Mouse (Mus musculus): ENCODE measurements around the gene St3gal2.
A peak's percentile ranks its signal among the peaks of the same experiment; 100 is the strongest.
"Not testable (repeated sequence)": the region's sequence is repeated elsewhere in the genome, so short reads cannot be mapped to it uniquely, and the experiment has no call there.

St3gal2 gene

GRCm38 (mm10) chr8:110897495-110897894 lies 22.2 kb upstream of the St3gal2 start:
- DNase-seq (ENCODE audit: low read depth, low spot score) = no peak
- Histone ChIP-seq H3K36me3 (ENCODE audit: control insufficient read depth, insufficient read depth, low read length, poor library complexity, severe bottlenecking) (no peaks in the 10 kb centered on the region), H3K27me3 (ENCODE audit: control insufficient read depth, insufficient read depth, low read length, poor library complexity, severe bottlenecking) (no peaks in the 10 kb centered on the region)

- no peak for DNase-seq (ENCODE audit: low read depth, low spot score)
- no peaks in the 10 kb centered on the region for H3K27me3 ChIP-seq (ENCODE audit: control insufficient read depth, insufficient read depth, low read length, poor library complexity, severe bottlenecking)
- no peaks in the 10 kb centered on the region for H3K36me3 ChIP-seq (ENCODE audit: control insufficient read depth, insufficient read depth, low read length, poor library complexity, severe bottlenecking)
These were observed 18.7 kb upstream of the St3gal2 start for GRCm38 (mm10) chr8:110901056-110901455.

- DNase-seq (ENCODE audit: low read depth, low spot score) = peak; percentile 74
- H3K36me3 ChIP-seq (ENCODE audit: control insufficient read depth, insufficient read depth, low read length, poor library complexity, severe bottlenecking) = no peaks in the 10 kb centered on the region
- H3K27me3 ChIP-seq (ENCODE audit: control insufficient read depth, insufficient read depth, low read length, poor library complexity, severe bottlenecking) = no peaks in the 10 kb centered on the region
These were observed 17.7 kb upstream of the St3gal2 start, which contains the start of gene Fuk for GRCm38 (mm10) chr8:110901839-110902578. Gene Fuk (minus strand): TSS chr8:110902488.

GRCm38 (mm10) chr8:110902579-110902965 lies 17.1 kb upstream of the St3gal2 start:
- Histone ChIP-seq H3K36me3 (ENCODE audit: control insufficient read depth, insufficient read depth, low read length, poor library complexity, severe bottlenecking) (no peaks in the 10 kb centered on the region), H3K27me3 (ENCODE audit: control insufficient read depth, insufficient read depth, low read length, poor library complexity, severe bottlenecking) (no peaks in the 10 kb centered on the region)
- no peak for DNase-seq (ENCODE audit: low read depth, low spot score)

- no peaks in the 10 kb centered on the region for H3K36me3 ChIP-seq (ENCODE audit: control insufficient read depth, insufficient read depth, low read length, poor library complexity, severe bottlenecking)
- no peaks in the 10 kb centered on the region for H3K27me3 ChIP-seq (ENCODE audit: control insufficient read depth, insufficient read depth, low read length, poor library complexity, severe bottlenecking)
- no peak for DNase-seq (ENCODE audit: low read depth, low spot score)
These were observed 14.3 kb upstream of the St3gal2 start for GRCm38 (mm10) chr8:110905404-110905803.

- DNase-seq (ENCODE audit: low read depth, low spot score) = no peak
These were observed 13.0 kb upstream of the St3gal2 start for GRCm38 (mm10) chr8:110906682-110907081.

GRCm38 (mm10) chr8:110909850-110910249 lies 9.9 kb upstream of the St3gal2 start:
- not testable (repeated sequence) for H3K27me3 ChIP-seq (ENCODE audit: control insufficient read depth, insufficient read depth, low read length, poor library complexity, severe bottlenecking); DNase-seq (ENCODE audit: low read depth, low spot score); H3K36me3 ChIP-seq (ENCODE audit: control insufficient read depth, insufficient read depth, low read length, poor library complexity, severe bottlenecking)

More at GRCm38 (mm10) chr8:110906682-110907081, 13.0 kb upstream of the St3gal2 start:
- Histone ChIP-seq H3K27me3 (ENCODE audit: control insufficient read depth, insufficient read depth, low read length, poor library complexity, severe bottlenecking) (no peaks in the 10 kb centered on the region), H3K36me3 (ENCODE audit: control insufficient read depth, insufficient read depth, low read length, poor library complexity, severe bottlenecking) (no peaks in the 10 kb centered on the region)

- Histone ChIP-seq H3K36me3 (ENCODE audit: control insufficient read depth, insufficient read depth, low read length, poor library complexity, severe bottlenecking) (no peaks in the 10 kb centered on the region), H3K27me3 (ENCODE audit: control insufficient read depth, insufficient read depth, low read length, poor library complexity, severe bottlenecking) (no peaks in the 10 kb centered on the region)
- peak; percentile 36 for DNase-seq (ENCODE audit: low read depth, low spot score)
These were observed 7.8 kb upstream of the St3gal2 start for GRCm38 (mm10) chr8:110911576-110912570.

GRCm38 (mm10) chr8:110917415-110917814 lies 2.3 kb upstream of the St3gal2 start:
- peak; percentile 21 for DNase-seq (ENCODE audit: low read depth, low spot score)
- no peaks in the 10 kb centered on the region for H3K36me3 ChIP-seq (ENCODE audit: control insufficient read depth, insufficient read depth, low read length, poor library complexity, severe bottlenecking)
- H3K27me3 ChIP-seq (ENCODE audit: control insufficient read depth, insufficient read depth, low read length, poor library complexity, severe bottlenecking) = no peaks in the 10 kb centered on the region; the same call in 1 of the 2 replicates

GRCm38 (mm10) chr8:110918027-110918426 lies 1.7 kb upstream of the St3gal2 start:
- Histone ChIP-seq H3K27me3 (ENCODE audit: control insufficient read depth, insufficient read depth, low read length, poor library complexity, severe bottlenecking) (no peaks in the 10 kb centered on the region; the same call in 1 of the 2 replicates), H3K36me3 (ENCODE audit: control insufficient read depth, insufficient read depth, low read length, poor library complexity, severe bottlenecking) (no peaks in the 10 kb centered on the region)
- peak; percentile 27 for DNase-seq (ENCODE audit: low read depth, low spot score)

GRCm38 (mm10) chr8:110918460-110918859 lies 1.3 kb upstream of the St3gal2 start:
- Histone ChIP-seq H3K36me3 (ENCODE audit: control insufficient read depth, insufficient read depth, low read length, poor library complexity, severe bottlenecking) (no peaks in the 10 kb centered on the region), H3K27me3 (ENCODE audit: control insufficient read depth, insufficient read depth, low read length, poor library complexity, severe bottlenecking) (no peaks in the 10 kb centered on the region; the same call in 1 of the 2 replicates)
- peak; percentile 54 for DNase-seq (ENCODE audit: low read depth, low spot score)

- no peaks in the 10 kb centered on the region for H3K36me3 ChIP-seq (ENCODE audit: control insufficient read depth, insufficient read depth, low read length, poor library complexity, severe bottlenecking)
- no peak for DNase-seq (ENCODE audit: low read depth, low spot score)
- H3K27me3 ChIP-seq (ENCODE audit: control insufficient read depth, insufficient read depth, low read length, poor library complexity, severe bottlenecking) = no peaks in the 10 kb centered on the region; the same call in 1 of the 2 replicates
These were observed 480 bp downstream of the St3gal2 start for GRCm38 (mm10) chr8:110920032-110920772.

GRCm38 (mm10) chr8:110920773-110921277 lies 1.1 kb downstream of the St3gal2 start:
- no peaks in the 10 kb centered on the region for H3K36me3 ChIP-seq (ENCODE audit: control insufficient read depth, insufficient read depth, low read length, poor library complexity, severe bottlenecking)
- no peaks in the 10 kb centered on the region; the same call in 1 of the 2 replicates for H3K27me3 ChIP-seq (ENCODE audit: control insufficient read depth, insufficient read depth, low read length, poor library complexity, severe bottlenecking)
- DNase-seq (ENCODE audit: low read depth, low spot score) = no peak
